Mouse (Mus musculus): ENCODE data around the gene Pde4b. TPM values are rescaled to one million over a fixed set of nuclear protein-coding genes. Genes with fewer than 3 reads are reported as not detected.

Pde4b gene
- polyA plus RNA-seq (2015; fragmentation: Nextera tagmentation; extraction: Ambion mirVana) = 37.5 and 57.2 TPM in 2 replicates

DNA sequence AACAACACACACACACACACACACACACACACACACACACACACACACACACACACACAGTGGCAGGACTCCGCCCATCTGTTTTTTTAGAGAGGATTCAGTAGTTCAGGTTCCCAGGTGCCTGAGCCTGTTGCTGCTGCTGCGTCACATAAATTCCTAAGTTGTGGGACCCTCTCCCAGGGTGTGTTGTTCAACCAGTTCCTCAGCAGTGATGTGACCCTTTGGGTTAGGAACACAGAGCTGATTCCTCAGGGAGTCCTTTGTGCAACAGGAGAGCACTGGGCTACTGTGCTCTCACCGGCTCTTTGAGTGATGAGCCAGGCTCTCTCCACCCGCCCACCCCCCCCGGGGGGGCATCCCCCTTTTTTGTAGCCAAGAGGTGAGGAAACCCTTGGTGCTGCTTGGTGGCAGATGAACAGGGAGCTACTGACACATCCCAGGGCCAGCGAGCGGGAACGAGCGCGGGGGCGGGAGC lies at the start of gene Pde4b:
Gene Pde4b (plus strand): TSS at position 453 of the 475 bp plus-strand sequence.

Other genes with a start within 250 kb of the Pde4b start
- not detected in 2 replicates for gene B020004J07Rik, start 243.5 kb upstream of the Pde4b start, polyA plus RNA-seq (2015; fragmentation: Nextera tagmentation; extraction: Ambion mirVana)
- not detected in 2 replicates for gene C130073F10Rik, start 193.8 kb upstream of the Pde4b start, polyA plus RNA-seq (2015; fragmentation: Nextera tagmentation; extraction: Ambion mirVana)
- not detected in 2 replicates for gene Gm12800, start 178.4 kb upstream of the Pde4b start, polyA plus RNA-seq (2015; fragmentation: Nextera tagmentation; extraction: Ambion mirVana)
- gene Gm12794, start 147.1 kb upstream of the Pde4b start, polyA plus RNA-seq (2015; fragmentation: Nextera tagmentation; extraction: Ambion mirVana) = not detected in 2 replicates
- gene Gm12790, start 106.5 kb upstream of the Pde4b start, polyA plus RNA-seq (2015; fragmentation: Nextera tagmentation; extraction: Ambion mirVana) = not detected in 2 replicates
- gene Gm12789, start 100.9 kb upstream of the Pde4b start, polyA plus RNA-seq (2015; fragmentation: Nextera tagmentation; extraction: Ambion mirVana) = not detected in 2 replicates

All from urinary bladder, postnatal 0 days (tissue).